11 mouse cellular contexts compared by ENCODE assay signal in the genomic region with DNA sequence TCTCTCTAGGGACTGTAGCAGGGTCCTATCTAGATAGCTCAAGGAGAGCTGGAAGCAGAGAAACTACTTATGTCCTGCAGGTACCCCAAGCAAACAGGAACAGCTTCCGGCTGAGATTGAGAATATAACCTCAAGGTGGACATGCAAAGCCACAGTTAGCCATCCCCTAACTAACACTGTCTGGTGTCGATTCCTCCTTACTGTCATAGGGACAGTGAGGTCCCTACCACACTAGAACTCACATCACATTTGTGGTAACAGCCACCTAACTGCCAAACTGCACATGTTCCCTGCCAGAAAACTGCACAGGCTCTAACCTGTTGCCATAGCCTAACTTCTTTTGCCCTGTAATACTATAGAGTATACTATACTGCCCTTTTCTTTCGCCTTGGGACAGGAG. TPM values are rescaled to one million over a fixed set of nuclear protein-coding genes. Genes with fewer than 3 reads are reported as not detected.
DNase-seq lines count a peak whose midpoint lies in the region; ATAC-seq and TF ChIP-seq lines count a peak whose summit lies in the region.
"Had no signal": no experiment of that assay in that cellular context is flagged by ENCODE, and none has a peak within 500 bp of the region (broad histone marks: within the 10 kb centered on the region; RNA-seq: fewer than 3 reads in every experiment).

No protein-coding gene starts in this region.

- WGBS in kidney, adult 2 months, result 73% methylated on average over 3 of the region's 3 CpGs
- WGBS in embryonic facial prominence, embryonic 12.5 days, result 73% methylated on average over 3 of the region's 3 CpGs
- 75% methylated on average over 3 of the region's 3 CpGs for WGBS in hindbrain, embryonic 16.5 days
- 78% methylated on average over 3 of the region's 3 CpGs for WGBS in midbrain, embryonic 16.5 days

- H3K4me2 ChIP-seq in embryonic facial prominence, embryonic 12.5 days (replicated peaks), result peak overlapping the region; percentile 69
- peak overlapping the region; percentile 87 for H3K4me2 ChIP-seq in hindbrain, embryonic 16.5 days (ENCODE audit: low read length)
- H3K4me2 ChIP-seq in midbrain, embryonic 16.5 days (ENCODE audit: low read length), result peak overlapping the region; percentile 96

- peak overlapping the region; percentile 12; the same call in 1 of the 2 replicates for H3K4me3 ChIP-seq in kidney, adult 2 months (ENCODE audit: insufficient read depth, low read depth, low read length)
- H3K4me3 ChIP-seq in embryonic facial prominence, embryonic 12.5 days, result peak overlapping the region; percentile 94
- peak overlapping the region; percentile 99 for H3K4me3 ChIP-seq in hindbrain, embryonic 16.5 days (ENCODE audit: low read length)
- peak overlapping the region; percentile 99 for H3K4me3 ChIP-seq in midbrain, embryonic 16.5 days (ENCODE audit: low read depth, low read length)

- H3K9me3 ChIP-seq in embryonic facial prominence, embryonic 12.5 days, result no peaks in the 10 kb centered on the region
- no peaks in the 10 kb centered on the region for H3K9me3 ChIP-seq in hindbrain, embryonic 16.5 days (ENCODE audit: control insufficient read depth, low read length)
- H3K9me3 ChIP-seq in midbrain, embryonic 16.5 days (replicated peaks; ENCODE audit: control insufficient read depth, low read length, poor library complexity, severe bottlenecking), result no peaks in the 10 kb centered on the region

- H3K36me3 ChIP-seq in kidney, adult 2 months (ENCODE audit: control insufficient read depth, insufficient read depth, low read length), result no peaks in the 10 kb centered on the region
- H3K36me3 ChIP-seq in embryonic facial prominence, embryonic 12.5 days, result peaks cover 34% of the 10 kb centered on the region
- H3K36me3 ChIP-seq in hindbrain, embryonic 16.5 days (ENCODE audit: control insufficient read depth, insufficient read depth, low read length), result peaks cover 16% of the 10 kb centered on the region
- H3K36me3 ChIP-seq in midbrain, embryonic 16.5 days (ENCODE audit: control insufficient read depth, insufficient read depth, low read length), result peaks cover 21% of the 10 kb centered on the region

- H3K4me1 ChIP-seq in kidney, adult 2 months (ENCODE audit: control insufficient read depth, insufficient read depth, low read length), result peaks cover 14% of the 10 kb centered on the region
- peaks cover 33% of the 10 kb centered on the region for H3K4me1 ChIP-seq in embryonic facial prominence, embryonic 12.5 days
- H3K4me1 ChIP-seq in hindbrain, embryonic 16.5 days (ENCODE audit: control insufficient read depth, insufficient read depth, low read depth, low read length), result peaks cover 27% of the 10 kb centered on the region
- peaks cover 36% of the 10 kb centered on the region for H3K4me1 ChIP-seq in midbrain, embryonic 16.5 days (ENCODE audit: control insufficient read depth, insufficient read depth, low read length)

- no peak for ATAC-seq in embryonic facial prominence, embryonic 12.5 days (ENCODE audit: insufficient number of reproducible peaks, insufficient read depth, low FRiP score, low TSS enrichment)
- no peak for ATAC-seq in hindbrain, embryonic 16.5 days
- no peak for ATAC-seq in midbrain, embryonic 16.5 days

- no peak for TF ChIP-seq CTCF in kidney, adult 2 months (conservative IDR thresholded peaks at IDR 0.05; ENCODE audit: insufficient read depth, insufficient read length, low read depth, low read length)

- 0 out of 2 replicates have a peak overlapping the region, but pooled peaks have one; percentile 100 for H3K9ac ChIP-seq in embryonic facial prominence, embryonic 12.5 days
- H3K9ac ChIP-seq in hindbrain, embryonic 16.5 days (ENCODE audit: low read depth, low read length), result peak overlapping the region; percentile 99
- H3K9ac ChIP-seq in midbrain, embryonic 16.5 days (ENCODE audit: low read depth, low read length), result peak overlapping the region; percentile 99

- no peak for TF ChIP-seq POLR2A in kidney, adult 2 months (IDR thresholded peaks at IDR 0.05; ENCODE audit: low read depth, low read length)

- no peaks in the 10 kb centered on the region for H3K27me3 ChIP-seq in kidney, adult 2 months (replicated peaks; ENCODE audit: control insufficient read depth, insufficient read depth, low read length)
- no peaks in the 10 kb centered on the region for H3K27me3 ChIP-seq in embryonic facial prominence, embryonic 12.5 days
- no peaks in the 10 kb centered on the region for H3K27me3 ChIP-seq in hindbrain, embryonic 16.5 days (replicated peaks; ENCODE audit: control insufficient read depth, insufficient read depth, low read length)
- no peaks in the 10 kb centered on the region for H3K27me3 ChIP-seq in midbrain, embryonic 16.5 days (ENCODE audit: control insufficient read depth, insufficient read depth, low read depth, low read length)
- H3K27me3 ChIP-seq: Patski had no signal

- no peak overlapping the region for H3K27ac ChIP-seq in kidney, adult 2 months (ENCODE audit: insufficient read depth, low read depth, low read length)
- H3K27ac ChIP-seq in embryonic facial prominence, embryonic 12.5 days, result no peak overlapping the region
- no peak overlapping the region for H3K27ac ChIP-seq in hindbrain, embryonic 16.5 days (ENCODE audit: low read depth, low read length)
- no peak overlapping the region for H3K27ac ChIP-seq in midbrain, embryonic 16.5 days (ENCODE audit: low read length)
- H3K27ac ChIP-seq: macrophage had no signal

- no peak for DNase-seq in kidney, adult 2 months
- no peak for DNase-seq in kidney, postnatal 36 days
- no peak for DNase-seq in thymus, postnatal 14 days
- DNase-seq in ovary, postnatal 14 days (ENCODE audit: low spot score), result no peak
- no peak for DNase-seq in gastrocnemius, adult 18-20 months (ENCODE audit: low spot score)
- DNase-seq: thymus, adult 18-20 months had no signal

RNA-seq across cellular contexts. Expression of gene Srf, which starts 2.0 kb away (rescaled TPM):
- 67.0 and 86.3 TPM in 2 replicates for polyA plus RNA-seq in kidney, adult 2 months (2012; rRNA removed)
- 10.5 and 12.0 TPM in 2 replicates for polyA plus RNA-seq in embryonic facial prominence, embryonic 12.5 days (2016; fragmentation: Nextera tagmentation; extraction: Ambion mirVana)
- polyA plus RNA-seq in hindbrain, embryonic 16.5 days (2015; fragmentation: Nextera tagmentation; extraction: Ambion mirVana), result 3.5 and 3.6 TPM in 2 replicates
- 3.0 and 3.2 TPM in 2 replicates for polyA plus RNA-seq in midbrain, embryonic 16.5 days (2015; fragmentation: Nextera tagmentation; extraction: Ambion mirVana)
- total RNA-seq in gastrocnemius, adult 18-20 months (2021), result 10 to 100 TPM; 80.0 to 87.2 TPM

RNA-seq across cellular contexts. Expression of gene Cul9, which starts 7.7 kb away (rescaled TPM):
- polyA plus RNA-seq in kidney, adult 2 months (2012; rRNA removed), result 27.0 and 32.4 TPM in 2 replicates
- 12.4 and 13.4 TPM in 2 replicates for polyA plus RNA-seq in embryonic facial prominence, embryonic 12.5 days (2016; fragmentation: Nextera tagmentation; extraction: Ambion mirVana)
- polyA plus RNA-seq in hindbrain, embryonic 16.5 days (2015; fragmentation: Nextera tagmentation; extraction: Ambion mirVana), result 19.7 and 25.1 TPM in 2 replicates
- polyA plus RNA-seq in midbrain, embryonic 16.5 days (2015; fragmentation: Nextera tagmentation; extraction: Ambion mirVana), result 26.8 and 28.0 TPM in 2 replicates
- total RNA-seq in gastrocnemius, adult 18-20 months (2021), result 10 to 100 TPM; 13.6 to 14.4 TPM

RNA-seq across cellular contexts. Expression of gene Dnph1, which starts 57.4 kb away (rescaled TPM):
- 20.7 and 22.8 TPM in 2 replicates for polyA plus RNA-seq in kidney, adult 2 months (2012; rRNA removed)
- 58.2 and 63.4 TPM in 2 replicates for polyA plus RNA-seq in embryonic facial prominence, embryonic 12.5 days (2016; fragmentation: Nextera tagmentation; extraction: Ambion mirVana)
- 18.7 and 19.0 TPM in 2 replicates for polyA plus RNA-seq in hindbrain, embryonic 16.5 days (2015; fragmentation: Nextera tagmentation; extraction: Ambion mirVana)
- 11.1 and 11.5 TPM in 2 replicates for polyA plus RNA-seq in midbrain, embryonic 16.5 days (2015; fragmentation: Nextera tagmentation; extraction: Ambion mirVana)
- total RNA-seq in gastrocnemius, adult 18-20 months (2021), result 1 to 10 TPM; 5.0 to 6.4 TPM

Comparison
In these comparisons a context has a peak if more than half of its experiments do, and no peak if none do; other contexts are left out.
1. H3K4me3 ChIP-seq: peak in every context shown above with its lines; median percentile 99 in hindbrain, embryonic 16.5 days; 99 in midbrain, embryonic 16.5 days; 94 in embryonic facial prominence, embryonic 12.5 days; 12 in kidney, adult 2 months.